In the genomic region with DNA sequence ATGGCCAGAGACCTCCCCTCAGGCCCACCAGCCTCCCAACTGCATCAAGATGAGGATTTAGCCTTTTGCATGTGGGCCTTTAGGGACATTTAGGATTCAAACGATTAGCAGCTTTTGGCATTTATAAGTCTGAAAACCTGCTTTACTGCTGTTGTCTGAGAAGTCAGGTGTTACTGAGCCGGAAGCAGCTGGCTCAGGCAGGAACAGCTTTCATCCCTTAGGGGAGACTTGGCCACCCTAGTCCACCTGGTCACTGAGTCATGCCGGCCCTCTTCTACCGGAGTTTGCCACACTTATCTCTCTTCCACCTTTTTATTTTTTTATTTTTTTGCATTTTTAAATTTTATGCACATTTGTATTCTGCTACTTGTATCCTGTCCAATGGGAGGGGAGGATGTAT, we compare ENCODE assay signal across 22 mouse cellular contexts. TPM values are rescaled to one million over a fixed set of nuclear protein-coding genes. Genes with fewer than 3 reads are reported as not detected.
A peak's percentile ranks its signal among the peaks of the same experiment; 100 is the strongest.
DNase-seq lines count a peak whose midpoint lies in the region; ATAC-seq lines count a peak whose summit lies in the region.
"Had no signal": no experiment of that assay in that cellular context is flagged by ENCODE, and none has a peak within 500 bp of the region (broad histone marks: within the 10 kb centered on the region; RNA-seq: fewer than 3 reads in every experiment).

No protein-coding gene starts in this region.

- no peaks in the 10 kb centered on the region for H3K9me3 ChIP-seq in kidney, embryonic 15.5 days (replicated peaks)
- H3K9me3 ChIP-seq: embryonic facial prominence, embryonic 13.5 days; embryonic facial prominence, embryonic 15.5 days; forebrain, embryonic 10.5 days; forebrain, embryonic 12.5 days had no signal

- H3K36me3 ChIP-seq in kidney, embryonic 15.5 days = peaks cover 87% of the 10 kb centered on the region

- DNase-seq in kidney, adult 18-20 months = peak; percentile 31
- no peak for DNase-seq in kidney, postnatal 4 days
- DNase-seq in kidney, adult 9 months = peak; percentile 45
- peak; percentile 30 for DNase-seq in kidney, postnatal 10 days
- DNase-seq: adrenal gland, adult 2 months; adrenal gland, postnatal 10 days; adrenal gland, postnatal 25 days; cerebellum, adult 11 months; cerebellum, adult 18-20 months; cerebellum, adult 8-10 months; cerebellum, adult 9-11 months; cerebellum, postnatal 14 days; cerebellum, postnatal 36 days; embryo, embryonic 11 days had no signal

- H3K27me3 ChIP-seq in kidney, embryonic 15.5 days = no peaks in the 10 kb centered on the region
- H3K27me3 ChIP-seq: embryonic facial prominence, embryonic 13.5 days; embryonic facial prominence, embryonic 15.5 days; forebrain, embryonic 12.5 days had no signal

- 83% methylated on average over 4 of the region's 4 CpGs for WGBS in kidney, embryonic 15.5 days

- no peak overlapping the region for H3K9ac ChIP-seq in kidney, embryonic 15.5 days
- H3K9ac ChIP-seq: embryonic facial prominence, embryonic 13.5 days; embryonic facial prominence, embryonic 15.5 days; forebrain, embryonic 12.5 days had no signal

- ATAC-seq in kidney, embryonic 15.5 days (replicated peaks; ENCODE audit: low FRiP score) = no peak
- no peak for ATAC-seq in megakaryocyte progenitor cell, adult 5-6 weeks (replicated peaks; ENCODE audit: poor library complexity)
- ATAC-seq: forebrain, embryonic 14.5 days had no signal

- H3K27ac ChIP-seq in kidney, embryonic 15.5 days = no peak overlapping the region
- H3K27ac ChIP-seq: forebrain, embryonic 10.5 days; forebrain, embryonic 12.5 days had no signal

- H3K4me1 ChIP-seq in kidney, embryonic 15.5 days = peaks cover 19% of the 10 kb centered on the region
- H3K4me1 ChIP-seq: forebrain, embryonic 10.5 days; forebrain, embryonic 12.5 days had no signal

- H3K4me3 ChIP-seq in kidney, embryonic 15.5 days (replicated peaks) = no peak overlapping the region
- H3K4me3 ChIP-seq: embryonic facial prominence, embryonic 13.5 days; embryonic facial prominence, embryonic 15.5 days; erythroblast, embryonic 14.5 days; forebrain, embryonic 10.5 days; forebrain, embryonic 12.5 days had no signal

- H3K4me2 ChIP-seq in kidney, embryonic 15.5 days = no peak overlapping the region
- H3K4me2 ChIP-seq: embryonic facial prominence, embryonic 13.5 days; embryonic facial prominence, embryonic 15.5 days; forebrain, embryonic 12.5 days had no signal

RNA-seq across cellular contexts. Expression of a gene that starts 13.6 kb away (rescaled TPM):
- polyA plus RNA-seq in kidney, embryonic 15.5 days (2015; fragmentation: Nextera tagmentation; extraction: Ambion mirVana) = 41.7 and 42.5 TPM in 2 replicates
- total RNA-seq in megakaryocyte progenitor cell, adult 5-6 weeks (2015) = 16.3 and 20.0 TPM in 2 replicates
- 14.7 and 17.5 TPM in 2 replicates for total RNA-seq in megakaryocyte progenitor cell, adult 5-6 weeks (2017)

RNA-seq across cellular contexts. Expression of a gene that starts 37.3 kb away (rescaled TPM):
- 18.5 and 18.7 TPM in 2 replicates for polyA plus RNA-seq in kidney, embryonic 15.5 days (2015; fragmentation: Nextera tagmentation; extraction: Ambion mirVana)
- 32.6 TPM in 2 replicates for total RNA-seq in megakaryocyte progenitor cell, adult 5-6 weeks (2015)
- 11.0 and 11.3 TPM in 2 replicates for total RNA-seq in megakaryocyte progenitor cell, adult 5-6 weeks (2017)

Comparison
In these comparisons a context has a peak if more than half of its experiments do, and no peak if none do; other contexts are left out.
1. DNase-seq: peak in kidney, adult 18-20 months (single experiment), kidney, adult 9 months (single experiment) and kidney, postnatal 10 days (single experiment); none in kidney, postnatal 4 days (0 of 2).